Mouse (Mus musculus) inflammation-experienced regulatory T-cells, adult 6 months (primary cell): ENCODE measurements around the gene Diablo. TPM values are rescaled to one million over a fixed set of nuclear protein-coding genes. Genes with fewer than 3 reads are reported as not detected.
"Not testable (repeated sequence)": the region's sequence is repeated elsewhere in the genome, so short reads cannot be mapped to it uniquely, and the experiment has no call there.

ENCODE experiments used
- ATAC-seq: one replicate; pipeline ENCODE4 v1.8.0; 2017
- polyA plus RNA-seq, 3 experiments: library from polyadenylated mRNA; unstranded; fragments of 100-300 nt; shearing (Covaris generic); gene quantifications; one replicate each; pipeline ENCODE4 v1.2.1; 2017

The Diablo gene
- 10 to 100 TPM; 64.1 to 86.9 (median 84.4) TPM for polyA plus RNA-seq

DNA sequence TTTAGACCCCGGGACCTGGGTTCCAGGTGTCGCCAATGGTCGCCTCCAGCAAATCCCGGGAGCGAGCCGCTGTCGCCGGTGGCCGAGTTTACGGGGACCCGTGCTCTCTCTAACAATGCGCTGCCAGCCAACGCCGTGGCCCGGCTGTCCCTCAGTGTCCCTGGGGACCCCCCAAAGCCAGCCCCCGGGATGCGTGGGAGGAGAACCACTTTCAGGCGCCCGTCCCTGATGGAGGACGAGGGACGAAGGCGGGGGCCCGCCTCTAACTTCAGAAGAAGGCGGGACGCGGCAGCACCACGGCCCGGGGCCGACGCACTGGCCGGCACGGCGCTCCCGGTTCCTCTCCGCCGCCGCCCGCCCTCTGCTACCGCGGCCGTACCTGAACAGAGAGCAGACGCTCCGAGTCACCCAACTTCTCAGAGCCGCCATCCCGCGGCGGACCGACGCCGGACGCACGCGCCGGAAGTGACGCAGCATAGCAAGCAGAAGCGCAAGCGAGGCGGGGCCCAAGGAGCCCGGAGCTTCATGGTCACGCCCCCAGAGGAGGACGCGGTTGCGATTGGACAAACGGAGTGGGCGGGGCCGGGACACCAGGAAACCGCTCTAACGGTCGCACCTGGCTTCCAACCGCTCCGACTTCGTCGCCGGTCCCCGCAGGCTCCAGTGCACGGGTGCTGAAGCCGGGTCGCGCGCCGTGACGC, at the start of gene Diablo:
TSS of gene Diablo (minus strand) at position 485 of the 701 bp plus-strand sequence.
- ATAC-seq: peak; percentile 97

DNA sequence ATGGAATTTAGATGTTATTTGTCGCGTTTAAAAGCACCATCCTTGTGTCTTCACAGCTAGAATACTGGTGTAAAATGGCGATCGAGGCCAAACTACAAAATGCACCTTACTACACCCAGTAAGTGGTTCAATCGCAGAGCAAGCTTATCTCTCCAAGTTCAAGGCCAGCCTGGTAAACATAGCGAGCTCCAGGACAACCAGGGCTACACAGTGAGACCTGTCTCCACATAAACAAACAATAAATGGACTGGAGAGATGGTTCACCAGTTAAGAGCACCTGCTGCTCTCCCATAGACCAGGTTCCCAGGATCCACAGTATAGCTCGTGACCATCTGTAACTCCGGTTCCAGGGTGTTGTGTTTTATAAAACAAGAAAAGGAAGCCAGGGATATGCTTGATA, 49.4 kb upstream of the Diablo start:
- no peak for ATAC-seq

DNA sequence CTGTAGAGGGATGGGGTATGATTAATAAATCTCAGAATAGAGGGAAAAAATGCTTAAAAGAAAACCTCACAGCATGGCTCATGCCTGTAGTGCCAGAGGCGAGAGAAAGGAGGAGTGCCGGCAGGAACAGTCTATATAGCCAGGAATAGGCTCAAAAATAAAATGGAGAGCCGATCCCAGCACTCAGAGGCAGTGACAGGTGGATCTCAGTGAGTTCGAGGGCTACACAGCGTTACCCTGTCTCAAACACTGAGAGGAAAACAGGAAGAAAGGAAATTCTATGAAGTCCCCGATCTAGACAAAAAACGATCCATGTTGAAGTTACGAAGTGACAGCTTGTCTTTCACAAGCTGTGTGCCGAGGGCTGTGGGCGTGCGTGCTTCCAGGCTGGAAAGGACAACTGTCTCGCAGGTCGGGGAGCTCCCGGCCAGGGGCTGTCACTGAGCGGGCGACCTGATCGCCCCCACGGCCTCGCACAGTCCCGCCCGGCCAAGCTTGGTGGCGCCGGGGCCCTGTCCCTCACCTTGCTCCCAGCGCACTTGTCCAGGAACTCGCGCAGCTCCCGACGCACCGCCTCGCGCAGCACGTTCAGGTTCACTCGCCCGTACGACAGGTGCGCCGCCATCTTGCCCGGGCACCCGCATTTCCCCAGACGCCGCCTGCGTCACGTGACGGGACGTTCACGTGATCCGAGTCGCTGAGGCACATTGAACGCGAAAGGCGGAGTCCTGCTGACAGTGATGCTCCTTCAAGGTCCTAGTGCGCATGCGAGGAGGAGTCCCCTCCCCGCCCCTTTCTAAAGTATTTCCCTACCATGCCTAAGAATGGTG, 48.6 kb upstream of the Diablo start, which contains the start of gene Vps33a:
TSS of gene Vps33a (minus strand) at position 682 of the 830 bp plus-strand sequence.
- peak; percentile 96 for ATAC-seq

DNA sequence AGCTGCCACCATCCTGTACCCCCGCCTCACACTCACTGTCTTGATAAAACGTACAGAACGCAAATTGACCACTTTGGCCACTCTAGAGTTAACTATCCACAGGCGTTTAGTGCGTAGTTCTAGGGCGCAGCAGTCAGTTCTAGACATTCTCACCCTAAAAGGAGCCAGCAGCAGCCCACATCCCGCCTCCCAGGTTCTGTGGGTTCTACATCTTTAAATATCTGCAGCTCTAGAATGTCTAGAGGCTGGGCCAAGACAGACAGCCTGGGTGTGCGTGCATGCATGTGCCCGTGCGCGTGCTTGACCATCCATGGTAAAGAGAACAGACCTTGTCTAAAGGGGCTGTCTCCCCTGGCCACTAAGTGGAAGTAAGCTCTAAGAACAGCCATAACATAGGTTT, 37.2 kb upstream of the Diablo start:
- no peak for ATAC-seq

DNA sequence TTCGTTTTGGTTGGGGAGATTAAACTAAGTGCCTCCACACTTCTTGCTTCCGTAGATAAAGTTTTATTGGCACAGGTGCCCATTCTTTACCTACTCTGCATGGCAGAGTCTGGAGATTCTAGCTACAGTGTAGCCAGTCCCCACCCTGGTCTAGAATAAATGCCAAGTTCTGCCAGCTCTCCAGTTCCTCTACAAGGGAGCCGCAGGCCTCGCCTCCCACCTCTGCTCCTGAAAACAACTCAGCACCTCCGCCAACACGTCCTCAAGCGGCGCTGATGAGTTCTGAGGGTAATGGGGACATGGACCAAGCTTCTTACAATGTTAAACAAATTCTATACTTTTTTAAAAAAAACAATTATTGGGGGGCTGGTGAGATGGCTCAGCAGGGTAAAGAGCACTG, 35.6 kb upstream of the Diablo start:
- ATAC-seq: no peak

DNA sequence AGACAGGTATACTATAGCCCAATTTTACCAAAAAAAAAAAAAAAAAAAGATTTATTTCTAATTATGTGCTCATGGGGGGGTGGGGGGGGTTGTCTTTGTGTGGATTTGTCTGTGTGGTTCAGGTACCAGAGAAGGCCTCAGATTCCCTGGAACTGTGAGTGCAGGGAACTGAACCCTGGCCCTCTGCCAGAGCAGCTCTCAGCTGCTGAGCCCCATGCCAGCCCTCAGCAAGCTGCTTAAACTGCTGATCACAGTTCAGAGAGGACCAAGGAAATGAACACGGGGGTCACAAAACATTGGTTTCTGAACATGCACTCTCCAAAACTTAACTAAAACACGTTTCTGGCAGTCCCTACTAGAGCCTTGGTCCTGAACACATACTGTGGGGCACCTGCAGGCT, 32.5 kb upstream of the Diablo start:
- ATAC-seq: no peak

DNA sequence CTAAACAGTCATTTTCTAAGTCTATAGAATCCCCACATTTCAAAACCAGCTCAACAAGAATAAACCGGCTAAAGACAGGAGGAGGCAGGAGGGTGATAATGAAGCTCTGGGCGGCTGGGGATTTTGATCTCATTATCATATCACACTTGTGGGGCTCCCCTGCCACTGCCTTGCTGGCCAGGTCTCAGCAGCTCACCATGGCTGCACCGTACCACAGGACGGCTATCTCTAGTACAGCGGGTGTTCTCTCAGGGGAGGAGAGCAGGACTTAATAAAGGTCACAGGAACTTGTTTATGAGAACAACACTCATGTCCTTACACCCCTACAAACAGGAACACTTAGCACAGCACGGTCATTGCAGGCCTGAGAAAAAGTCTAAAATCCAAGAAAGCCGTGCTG, 31.7 kb upstream of the Diablo start:
- no peak for ATAC-seq

DNA sequence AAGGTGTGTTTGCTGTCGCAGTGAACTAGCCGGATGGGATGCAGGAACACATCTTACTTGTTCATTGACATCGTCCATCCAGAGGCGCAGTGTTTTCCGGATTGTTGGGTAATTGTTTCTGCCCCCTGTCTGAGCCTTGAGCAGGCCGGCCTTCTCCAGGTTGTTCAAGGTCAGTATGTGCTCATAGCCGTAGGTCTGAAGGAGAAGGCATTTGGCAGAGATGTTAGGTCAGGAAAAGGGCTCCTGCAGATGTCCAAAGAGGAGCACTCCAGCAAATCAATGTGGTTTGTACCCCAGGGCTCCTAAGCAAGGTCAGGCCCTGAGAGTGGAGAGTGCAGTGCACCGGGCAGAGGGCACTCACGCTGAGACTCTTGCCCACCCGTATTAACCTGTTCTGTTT, 9.8 kb upstream of the Diablo start:
- no peak for ATAC-seq

DNA sequence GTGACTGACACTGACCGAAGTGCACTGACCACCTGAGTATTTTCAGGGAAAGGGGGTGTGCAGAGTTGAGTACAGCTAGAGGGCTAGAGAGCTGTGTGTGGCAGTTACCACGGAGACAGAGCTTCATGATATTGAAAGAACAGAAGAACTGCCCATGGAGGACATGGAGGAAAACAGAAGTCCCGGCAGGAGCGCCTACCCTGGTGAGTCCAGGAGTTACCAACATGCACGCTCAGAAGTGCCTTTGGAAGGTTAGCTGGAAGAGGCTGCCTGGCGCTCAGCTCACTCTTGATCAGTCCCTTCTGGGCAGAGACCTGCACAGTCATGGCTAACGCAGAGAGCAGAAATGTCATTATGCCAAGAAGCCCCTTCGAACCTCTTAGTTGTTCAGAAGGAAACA, 6.1 kb upstream of the Diablo start:
- ATAC-seq: no peak

DNA sequence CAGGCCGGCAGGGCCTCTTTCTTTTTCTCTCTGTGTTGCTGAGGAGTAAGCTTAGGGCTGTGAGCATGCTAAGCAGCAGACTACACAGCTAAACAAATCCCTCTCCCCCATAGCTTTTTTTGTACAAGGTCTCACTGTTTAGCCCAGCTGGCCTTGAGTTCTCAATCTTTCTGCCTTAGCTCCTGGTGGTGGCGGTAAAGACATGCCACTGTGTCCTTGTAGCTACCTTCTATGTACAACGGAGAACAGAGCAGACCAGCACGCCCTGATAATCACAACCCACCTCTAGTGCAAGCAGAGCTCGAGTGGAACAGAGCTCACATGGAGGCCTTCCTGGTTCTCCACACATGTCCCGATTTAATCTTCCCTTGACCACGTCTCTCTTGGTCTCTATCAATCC, 4.7 kb upstream of the Diablo start:
- no peak for ATAC-seq

DNA sequence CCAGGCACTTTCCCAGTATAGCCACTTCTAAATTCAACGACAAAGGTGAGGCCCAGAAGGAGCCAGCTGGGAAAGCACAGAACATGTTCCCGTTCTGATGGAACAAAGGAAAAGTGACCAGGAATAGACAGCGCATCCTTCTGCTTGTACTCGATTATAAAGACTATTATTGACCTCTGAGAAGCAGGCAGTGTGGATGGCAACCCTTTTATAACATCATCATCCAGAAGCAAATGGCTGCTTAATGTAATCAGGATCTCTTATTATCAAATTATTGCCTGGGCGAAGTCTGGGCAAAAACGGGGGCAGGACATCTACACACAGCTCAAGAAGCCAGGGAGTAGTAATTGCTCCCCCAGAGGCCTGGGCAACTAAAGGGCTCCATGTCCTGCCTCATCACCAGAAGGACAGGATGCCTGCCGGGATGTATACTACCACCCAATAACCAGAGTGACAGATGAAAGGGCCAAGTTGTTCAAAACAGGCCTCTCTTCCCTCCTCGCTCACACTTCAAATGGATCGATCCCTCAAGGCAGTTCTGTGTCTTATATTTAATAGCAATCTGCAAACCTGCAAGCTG, 2.0 kb upstream of the Diablo start:
- ATAC-seq: no peak

DNA sequence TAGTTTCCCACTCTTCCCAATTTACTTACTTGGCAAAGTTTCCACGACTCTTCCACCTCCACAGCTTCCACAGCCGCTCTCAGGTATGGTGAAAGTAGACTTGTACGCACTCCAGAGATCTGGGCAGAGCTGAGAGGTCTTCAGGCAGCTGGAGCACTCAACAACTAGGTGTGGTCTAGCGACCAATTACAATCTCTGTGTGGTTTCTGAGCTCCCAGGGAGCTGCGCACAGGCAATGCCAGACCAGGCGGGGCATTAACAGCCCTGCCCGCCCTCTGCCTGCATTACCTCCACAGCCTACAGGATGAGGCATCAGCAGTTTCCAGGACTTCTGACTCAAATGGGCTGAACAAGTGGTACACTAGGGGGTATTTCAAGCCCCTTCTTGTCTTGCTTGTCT, 1.3 kb upstream of the Diablo start, which contains the start of gene Gm49027:
TSS of gene Gm49027 (minus strand) at position 208 of the 400 bp plus-strand sequence.
- ATAC-seq: no peak

DNA sequence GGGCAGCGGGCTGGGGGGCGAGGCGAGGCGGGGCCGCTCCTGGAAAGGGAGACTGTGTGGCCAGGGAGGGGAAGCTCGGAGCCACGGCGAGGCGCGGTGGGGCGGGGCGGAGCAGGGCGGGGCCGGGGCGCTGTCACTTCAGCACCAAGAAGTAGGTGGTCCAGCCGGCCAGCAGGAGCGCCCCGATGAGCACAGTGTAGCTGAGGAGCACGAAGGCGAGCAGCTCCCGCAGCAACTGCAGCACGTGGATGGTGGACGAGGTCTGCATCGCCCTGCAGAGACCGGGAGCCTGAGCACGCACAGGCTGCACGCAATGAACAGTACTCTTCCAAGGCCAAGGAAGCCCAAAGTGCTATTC, 396 bp upstream of the Diablo start:
- peak; percentile 57 for ATAC-seq

DNA sequence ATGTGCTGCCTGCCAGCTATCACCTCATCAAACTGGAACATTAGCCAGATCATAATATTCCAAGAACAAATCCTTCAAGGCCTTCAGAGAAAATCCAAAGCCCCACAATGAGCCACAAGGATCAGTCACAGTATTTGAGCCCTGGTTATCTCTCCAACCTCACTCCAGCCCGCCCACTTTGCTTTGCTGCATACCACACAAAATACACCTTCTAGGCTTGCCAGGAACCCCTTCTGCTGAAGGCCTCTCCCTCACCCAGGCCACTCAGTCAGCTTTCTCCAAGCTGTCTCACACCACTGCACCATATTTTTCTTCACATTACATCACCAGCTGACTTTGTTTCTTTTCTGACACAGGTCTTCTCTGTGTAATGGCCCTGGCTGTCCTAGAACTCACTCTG, 1.8 kb downstream of the Diablo start:
- no peak for ATAC-seq

DNA sequence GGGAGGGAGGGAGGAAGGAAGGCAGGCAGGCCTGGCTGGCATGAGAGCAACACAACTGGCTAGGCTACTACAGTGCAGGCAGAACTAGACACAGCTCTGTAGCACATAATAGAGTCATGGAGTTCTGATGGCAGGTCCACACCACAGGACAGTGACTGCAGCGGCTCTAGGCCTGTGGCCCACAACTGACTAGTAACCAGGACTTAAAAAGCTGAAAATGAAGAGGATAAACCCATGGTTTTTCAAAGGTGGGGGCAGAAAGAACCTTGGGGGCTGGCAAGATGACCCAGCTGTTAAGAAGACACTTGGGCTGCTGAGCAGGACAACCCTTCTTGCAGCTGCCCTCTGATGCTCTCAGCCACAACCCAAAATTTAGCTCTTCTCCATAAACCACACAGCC, 2.4 kb downstream of the Diablo start:
- ATAC-seq: no peak

DNA sequence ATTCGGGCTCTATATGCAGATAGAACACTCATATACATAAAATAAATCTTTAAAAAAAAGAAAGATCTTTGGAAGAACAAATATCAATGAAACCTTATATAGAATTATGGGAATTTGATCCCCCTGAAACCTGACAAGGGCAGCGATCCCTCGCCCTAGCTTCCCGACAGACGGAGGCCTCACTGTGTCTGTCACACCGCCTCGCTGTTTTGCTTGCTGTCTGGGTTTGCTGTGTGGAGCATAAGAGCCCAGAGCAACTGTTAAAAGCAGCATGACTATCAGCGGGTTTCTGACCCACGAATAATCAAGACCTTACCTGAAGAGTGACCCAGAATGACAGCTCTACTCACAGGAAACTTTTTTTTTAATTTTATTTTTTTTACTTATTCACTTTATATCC, 3.3 kb downstream of the Diablo start:
- ATAC-seq: no peak

DNA sequence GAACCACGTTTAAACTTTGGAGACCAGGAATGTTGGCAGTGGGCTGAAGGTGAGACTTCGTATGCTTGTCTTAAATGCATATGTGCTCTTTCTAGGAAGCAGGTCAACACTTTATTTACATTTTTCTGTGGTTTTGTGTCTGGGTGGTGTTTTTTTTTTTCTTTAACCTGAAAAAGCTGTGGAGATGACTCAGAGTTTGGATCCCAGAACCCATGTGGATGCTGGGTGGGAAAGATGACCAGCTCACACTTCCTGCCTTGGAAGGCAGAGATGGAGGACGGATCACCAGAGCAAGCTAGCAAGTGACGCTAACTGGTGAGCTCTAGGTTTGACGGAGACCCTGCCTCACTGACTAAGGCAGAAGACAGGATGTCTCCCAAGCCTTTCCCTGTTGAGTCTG, 9.1 kb downstream of the Diablo start:
- no peak for ATAC-seq

DNA sequence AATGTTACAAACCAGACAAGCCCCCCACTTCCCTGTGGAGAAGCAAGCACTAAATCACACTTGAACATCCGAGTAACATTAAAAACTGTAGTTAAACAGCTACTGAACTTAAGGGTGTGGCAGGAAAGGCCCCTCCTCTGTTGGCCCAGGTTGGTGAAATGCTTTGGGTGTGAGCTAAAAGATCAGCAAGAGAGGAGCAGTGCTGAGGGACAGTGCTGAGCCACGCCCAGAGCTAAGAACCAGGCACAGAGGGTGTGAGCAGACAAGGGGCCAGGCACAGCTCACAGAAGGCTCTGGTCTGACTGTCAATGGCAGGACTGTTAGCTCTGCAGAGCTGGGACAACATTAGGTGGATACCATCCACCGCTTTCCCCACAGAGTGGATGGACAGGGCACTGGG, 11.9 kb downstream of the Diablo start:
- no peak for ATAC-seq

DNA sequence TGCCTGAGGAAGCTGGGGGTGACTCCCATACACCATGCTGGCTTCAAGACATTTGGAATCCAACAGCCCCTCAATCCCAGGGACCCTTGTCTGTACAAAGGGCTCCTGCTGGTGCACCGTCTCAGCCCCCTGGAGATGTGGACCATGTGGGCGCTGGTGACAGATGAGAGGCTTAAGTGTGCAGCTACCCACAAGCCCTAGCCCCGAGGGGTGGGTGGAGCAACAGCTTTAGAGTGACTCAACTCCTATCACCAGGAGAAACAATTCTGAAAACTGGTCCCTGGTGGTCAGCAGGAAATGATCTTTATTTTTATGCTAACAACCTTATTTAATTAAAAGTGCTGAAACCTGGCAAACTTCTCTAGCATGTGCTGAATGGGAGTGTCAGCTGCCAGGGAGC, 12.6 kb downstream of the Diablo start:
- ATAC-seq: not testable (repeated sequence)

DNA sequence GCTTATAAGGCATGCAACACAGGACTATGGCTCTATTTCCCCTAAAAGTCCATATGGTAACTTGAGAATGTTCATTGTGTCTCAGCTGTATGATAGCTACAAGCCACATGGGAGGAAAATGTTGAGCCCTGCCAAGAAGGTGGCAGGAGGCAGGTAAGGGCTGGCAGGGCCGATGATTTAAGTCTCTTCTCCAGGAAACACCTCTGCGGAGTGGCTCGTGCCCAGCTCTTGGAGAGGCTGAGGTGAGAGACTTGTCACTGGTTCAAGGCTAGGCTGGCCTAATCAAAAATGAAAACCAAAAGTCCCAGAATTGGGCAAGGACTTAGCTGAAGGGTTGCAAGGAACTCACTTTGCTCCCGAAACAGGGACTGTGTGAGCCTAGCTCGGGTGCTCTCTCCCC, 13.8 kb downstream of the Diablo start, which contains the start of gene B3gnt4:
TSS of gene B3gnt4 (plus strand) at position 301 of the 400 bp plus-strand sequence.
- ATAC-seq: no peak

DNA sequence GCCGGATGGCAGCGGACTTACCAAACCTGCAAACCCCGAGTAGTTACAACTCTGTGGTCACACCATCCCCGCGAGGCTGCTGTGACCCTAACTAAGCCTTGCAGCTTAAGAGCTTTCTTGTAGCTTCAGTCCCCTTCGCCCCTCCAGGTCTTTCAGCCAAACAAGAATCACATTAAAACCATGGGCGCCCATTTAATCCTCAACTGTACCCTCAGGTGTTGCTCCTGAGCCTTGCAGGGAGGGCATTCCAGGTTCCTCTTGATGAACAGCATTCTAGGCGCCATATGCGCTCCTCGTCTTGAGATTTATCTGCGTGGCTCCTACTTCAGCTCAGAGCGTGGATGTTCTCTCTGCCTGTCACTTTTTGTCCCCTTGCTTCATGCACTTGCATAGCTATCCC, 15.1 kb downstream of the Diablo start:
- no peak for ATAC-seq

DNA sequence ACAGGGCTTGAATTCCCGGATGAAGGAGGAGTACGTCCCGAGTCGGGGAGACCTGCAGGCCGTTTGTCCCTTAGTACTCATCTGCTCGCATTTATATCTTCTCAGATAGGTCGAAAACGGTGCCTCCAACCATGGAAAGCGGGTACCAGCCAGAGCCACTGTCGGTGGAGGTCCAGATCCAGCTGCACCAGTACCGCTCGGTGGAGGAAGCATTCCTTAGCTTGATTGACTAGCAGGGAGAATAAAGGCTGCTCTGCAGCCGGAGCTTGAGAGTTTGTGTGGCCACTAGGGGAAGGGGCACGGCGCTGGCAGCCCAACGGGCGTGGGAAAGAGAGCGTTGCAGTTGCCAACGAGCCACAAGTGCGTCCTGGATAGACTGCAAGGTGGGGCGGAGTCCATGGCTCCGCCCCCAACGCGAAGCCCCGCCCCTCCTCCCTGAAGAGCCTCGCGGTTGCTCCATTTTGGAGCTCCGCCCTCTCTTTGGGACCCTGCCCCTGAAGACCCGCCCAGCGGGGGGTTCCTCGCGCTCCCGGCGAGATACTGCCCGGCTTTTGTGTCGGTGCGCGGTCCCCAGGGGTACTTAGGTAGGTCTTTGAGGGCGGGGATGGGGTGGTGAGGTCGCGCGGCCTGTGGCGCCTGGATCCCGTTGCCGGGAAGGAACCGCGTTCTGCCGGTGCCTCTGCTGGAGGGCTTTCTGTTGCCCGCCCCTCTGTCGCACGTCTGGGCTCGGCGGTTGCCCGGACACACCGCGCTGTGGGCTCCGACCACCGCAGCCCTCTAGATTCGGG, 15.8 kb downstream of the Diablo start:
- peak; percentile 82 for ATAC-seq

DNA sequence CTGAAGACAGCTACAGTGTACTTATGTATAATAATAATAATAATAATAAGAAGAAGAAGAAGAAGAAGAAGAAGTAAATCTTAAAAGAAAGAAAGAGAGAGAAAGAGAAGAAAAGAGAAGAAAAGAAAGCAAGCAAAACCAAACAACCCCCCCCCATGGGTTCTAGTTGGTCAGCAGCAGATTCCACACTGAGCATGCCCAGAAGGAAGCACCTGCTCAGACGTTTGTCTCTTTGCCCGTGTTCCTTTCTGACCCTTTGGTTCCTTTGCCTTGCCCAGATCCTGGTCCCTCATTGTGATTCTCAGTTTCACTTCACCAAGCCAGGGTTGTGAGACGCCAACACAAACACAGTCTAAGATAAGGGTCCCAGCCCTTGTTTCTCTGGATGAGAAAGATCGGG, 22.0 kb downstream of the Diablo start:
- no peak for ATAC-seq
